Mouse (Mus musculus) hindlimb bud, embryonic 11.5 days (tissue): ENCODE results near the gene Slc38a3.

Experiments
- DNase-seq: peaks from one replicate; pipeline ENCODE4 v3.0.0-alpha.2; 2012; ENCODE audit warnings: low read depth, low spot score; ENCODE audit errors: extremely low spot score

Slc38a3 gene

DNA sequence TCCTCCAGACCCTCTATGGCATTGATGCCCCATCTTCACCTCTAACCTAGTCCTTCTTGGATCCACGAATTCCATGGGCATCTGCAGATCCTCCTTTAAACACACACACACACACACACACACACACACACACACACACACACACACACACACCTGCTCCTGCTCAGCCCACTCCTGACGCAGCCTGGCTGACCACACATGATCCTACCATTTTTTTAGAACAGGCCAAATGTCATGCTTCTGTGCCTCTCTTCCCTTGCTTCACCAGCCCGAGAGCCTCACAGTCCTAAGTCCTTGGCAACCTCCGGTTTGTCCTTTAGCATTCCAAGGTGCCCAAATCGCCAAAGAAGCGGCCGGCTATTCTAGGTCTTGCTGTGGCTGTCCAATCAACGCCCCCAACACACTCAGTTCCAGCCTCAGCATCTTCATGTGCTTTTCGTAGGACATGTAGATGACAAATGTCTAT lies at the start of gene Slc38a3:
Gene Slc38a3 (minus strand): TSS at position 51 of the 466 bp plus-strand sequence.
- no peak for DNase-seq

DNA sequence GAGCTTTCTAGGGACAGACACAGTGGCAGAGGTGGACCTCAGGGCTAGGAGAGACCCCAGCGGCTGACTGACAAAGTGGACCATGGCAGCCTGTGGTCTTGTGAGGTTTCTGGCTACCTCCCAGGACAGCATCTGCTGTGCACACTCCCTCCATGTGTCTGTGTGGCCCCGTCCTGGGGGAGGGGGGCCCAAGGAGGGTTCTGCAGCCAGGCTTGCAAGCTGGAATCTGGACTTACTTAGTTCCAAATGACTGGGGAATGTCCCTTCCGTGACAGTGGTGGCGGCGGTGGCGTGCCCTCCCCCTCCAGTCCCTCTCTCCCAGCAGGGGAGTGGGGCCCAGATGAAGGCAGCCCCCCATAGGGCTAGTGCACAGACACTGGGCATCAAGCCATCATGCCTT lies 47.6 kb upstream of the Slc38a3 start:
- no peak for DNase-seq

DNA sequence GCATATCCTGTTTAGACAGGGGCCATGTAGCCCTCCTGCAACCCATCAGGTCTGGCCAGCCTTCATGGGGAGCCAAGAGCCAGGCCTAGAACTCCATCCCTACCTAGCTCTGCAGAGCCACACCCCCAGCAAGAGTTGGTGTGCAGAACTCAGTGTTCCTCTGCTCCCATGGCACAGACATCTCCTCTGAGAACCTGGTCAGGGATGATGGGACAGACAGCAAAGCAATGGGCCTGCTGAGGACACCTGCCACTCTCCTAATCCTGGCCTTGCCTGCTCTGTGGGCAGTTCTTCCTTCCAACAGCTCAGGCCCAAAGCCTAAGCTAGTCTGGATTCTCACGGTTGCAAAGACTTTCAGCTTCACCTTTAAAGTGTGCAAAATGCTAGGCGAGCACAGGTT lies 46.3 kb upstream of the Slc38a3 start:
- DNase-seq, result no peak

DNA sequence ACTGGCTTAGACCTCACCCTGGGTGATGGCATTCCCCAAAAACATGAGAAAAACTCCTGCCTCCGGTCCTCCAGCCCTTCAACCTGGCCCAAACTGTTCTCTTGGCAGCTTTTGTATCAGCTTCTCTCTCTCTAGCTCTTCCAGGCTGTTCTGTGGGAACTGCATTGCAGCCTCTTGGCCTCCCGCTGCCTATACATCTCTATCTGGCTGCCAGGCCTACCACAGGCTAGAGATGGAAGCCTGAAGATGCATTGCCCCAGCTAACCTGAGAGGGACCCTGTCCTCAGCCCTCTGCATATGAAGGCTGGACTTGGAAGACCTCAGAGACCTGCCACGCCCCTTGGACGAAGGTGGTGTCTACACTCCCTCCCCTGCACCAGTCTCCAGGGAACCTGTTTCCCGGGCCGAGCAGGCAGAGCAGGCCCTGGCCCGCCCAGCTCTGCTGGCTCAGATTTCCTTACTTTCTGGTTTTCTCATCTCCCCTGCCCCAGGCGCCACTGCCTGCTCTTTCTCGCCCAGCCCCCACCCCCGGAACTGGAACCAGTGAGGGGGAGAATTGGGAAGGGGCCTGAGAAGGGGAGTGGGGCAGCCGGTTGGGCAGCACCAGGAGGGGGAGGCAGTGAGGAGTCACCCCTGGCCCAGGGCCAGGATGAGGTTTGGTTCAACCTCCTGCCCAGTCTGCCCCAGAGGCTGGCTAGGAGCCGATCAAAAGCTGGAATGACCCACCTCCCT lies 45.1 kb upstream of the Slc38a3 start:
- no peak for DNase-seq

DNA sequence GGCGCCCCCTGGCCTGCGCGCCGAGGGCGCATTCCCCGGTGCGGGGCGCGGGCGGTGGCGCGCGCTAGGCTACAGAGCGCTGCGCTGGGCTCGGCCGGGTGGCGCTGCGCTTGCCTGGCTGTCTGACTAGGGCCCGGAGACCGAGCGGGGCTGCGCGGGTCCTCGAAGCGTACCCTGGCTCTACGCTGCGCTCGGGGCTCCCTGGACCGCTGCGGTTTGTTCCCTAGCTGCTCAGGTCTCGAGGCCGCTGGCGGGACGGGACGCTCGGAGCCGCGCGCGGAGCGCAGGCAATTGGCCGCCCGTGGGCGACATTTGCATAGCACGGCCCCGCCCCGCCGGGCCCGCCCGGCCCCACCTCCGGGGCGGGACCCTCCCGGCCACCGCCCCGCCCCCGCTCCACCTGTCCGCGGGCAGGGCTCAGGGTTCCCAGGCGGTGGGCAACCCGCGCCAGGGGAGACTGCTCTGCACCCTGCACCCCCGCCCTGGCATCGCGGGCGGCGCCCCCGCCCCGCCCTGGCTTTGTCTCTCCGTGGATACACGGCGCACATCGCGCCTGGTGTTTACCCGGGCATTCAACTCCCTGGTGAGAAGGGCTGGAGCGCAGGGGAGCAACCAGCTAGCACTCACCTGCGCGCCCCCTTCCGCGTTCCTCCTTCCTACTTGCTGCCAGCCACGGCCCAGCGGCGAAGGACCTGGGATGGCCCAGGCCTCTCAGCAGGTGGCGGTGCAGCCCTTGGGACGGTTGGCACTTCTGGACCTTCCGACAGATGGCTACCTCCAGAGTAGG lies 40.6 kb upstream of the Slc38a3 start, which contains the start of gene Sema3f:
Gene Sema3f (minus strand): TSS at position 779 of the 787 bp plus-strand sequence.
- no peak for DNase-seq

DNA sequence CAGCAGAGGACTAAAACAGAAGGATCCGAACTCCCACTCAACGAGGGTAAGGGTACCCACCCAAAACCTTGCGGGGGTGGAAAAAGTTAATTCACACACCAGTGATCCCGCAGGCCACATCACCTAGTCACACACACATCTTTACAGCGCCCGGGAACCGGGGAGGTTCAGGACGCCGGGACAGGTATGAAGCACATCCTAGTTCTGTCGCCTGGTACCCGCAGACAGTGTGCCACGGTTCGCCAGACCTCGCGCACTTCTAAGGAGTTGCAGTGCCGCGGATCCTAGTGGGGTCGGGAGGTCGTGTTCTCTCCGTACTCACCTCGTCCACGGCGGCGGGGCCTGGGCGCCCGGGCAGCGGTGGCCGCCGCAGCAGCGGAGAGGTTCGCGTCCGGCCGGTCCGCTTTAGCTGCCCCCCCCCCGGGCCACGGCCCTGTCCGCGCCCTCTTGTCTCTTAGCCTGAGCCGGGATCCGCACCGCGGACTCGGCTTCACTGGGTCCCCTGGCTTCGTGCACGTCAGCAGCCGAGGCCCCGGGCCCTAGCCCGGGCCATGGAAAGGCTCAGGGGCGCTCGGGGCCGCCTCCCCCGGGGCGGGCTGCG lies 39.9 kb upstream of the Slc38a3 start:
- DNase-seq, result no peak

DNA sequence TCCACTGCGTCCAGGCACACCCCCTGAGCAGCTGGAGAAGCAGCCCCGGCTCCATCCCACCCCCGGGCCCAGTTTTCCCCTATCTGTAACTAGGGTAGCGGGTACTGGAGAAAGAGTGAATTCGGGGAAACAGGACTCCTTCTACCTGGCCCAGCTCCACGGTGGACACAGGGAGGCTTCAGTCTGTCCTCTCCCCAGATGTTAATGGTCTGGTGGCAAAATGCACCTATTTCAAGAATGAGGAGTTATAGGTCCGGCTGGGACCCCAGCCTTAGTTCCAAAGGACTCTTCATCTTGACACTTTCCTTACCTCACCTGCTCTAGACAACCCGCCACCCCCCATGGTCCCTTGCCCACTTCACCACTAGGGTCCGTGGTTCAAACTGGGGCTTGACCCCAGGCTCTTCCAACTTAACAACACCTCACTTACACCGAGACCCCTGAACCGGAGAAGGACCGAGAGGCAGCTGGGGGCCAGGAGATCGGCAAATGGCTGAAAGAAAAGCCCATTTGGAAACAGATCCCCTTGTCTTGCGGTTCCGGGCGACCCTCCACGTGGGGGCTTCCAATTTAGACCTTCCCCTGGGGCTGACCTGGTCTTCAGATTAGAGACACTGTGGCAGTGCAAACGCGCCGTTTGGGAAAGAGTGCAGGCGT lies 39.2 kb upstream of the Slc38a3 start:
- no peak for DNase-seq

DNA sequence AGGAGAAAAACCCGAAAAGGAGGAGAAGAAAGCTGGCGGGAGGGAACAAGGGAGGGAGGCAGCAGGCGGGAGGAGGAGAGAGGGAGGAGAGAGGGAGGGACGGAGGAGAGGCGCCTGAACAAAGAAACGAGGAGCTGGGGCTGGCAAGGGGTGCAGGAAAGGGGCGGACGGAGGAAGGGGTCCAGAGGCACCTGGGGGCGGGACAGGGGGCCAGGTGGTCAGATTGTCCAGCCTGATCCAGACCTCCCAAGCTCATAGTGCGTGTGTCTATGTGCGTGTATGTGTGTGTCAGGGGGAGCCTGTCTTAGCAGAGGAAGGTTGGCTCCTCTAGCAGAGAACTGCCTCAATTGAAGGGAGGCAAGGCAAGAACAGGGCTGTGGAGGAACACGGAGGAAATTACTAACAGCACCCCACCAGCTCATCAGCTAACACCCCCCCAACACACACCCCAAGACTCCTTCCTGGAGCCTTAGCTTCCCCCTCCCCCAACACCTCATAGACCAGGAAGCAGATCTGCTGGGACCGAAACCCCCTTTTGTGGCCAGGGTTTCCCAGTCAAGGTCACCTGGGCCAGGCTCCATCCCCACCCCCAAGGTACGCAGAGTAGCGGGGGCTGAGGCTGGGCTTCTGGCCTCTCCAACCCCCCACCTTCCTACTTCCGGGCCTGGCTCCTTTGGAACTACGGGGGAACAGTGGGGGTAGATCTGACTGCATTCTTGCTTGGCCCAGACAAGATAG lies 38.5 kb upstream of the Slc38a3 start:
- DNase-seq, result no peak

DNA sequence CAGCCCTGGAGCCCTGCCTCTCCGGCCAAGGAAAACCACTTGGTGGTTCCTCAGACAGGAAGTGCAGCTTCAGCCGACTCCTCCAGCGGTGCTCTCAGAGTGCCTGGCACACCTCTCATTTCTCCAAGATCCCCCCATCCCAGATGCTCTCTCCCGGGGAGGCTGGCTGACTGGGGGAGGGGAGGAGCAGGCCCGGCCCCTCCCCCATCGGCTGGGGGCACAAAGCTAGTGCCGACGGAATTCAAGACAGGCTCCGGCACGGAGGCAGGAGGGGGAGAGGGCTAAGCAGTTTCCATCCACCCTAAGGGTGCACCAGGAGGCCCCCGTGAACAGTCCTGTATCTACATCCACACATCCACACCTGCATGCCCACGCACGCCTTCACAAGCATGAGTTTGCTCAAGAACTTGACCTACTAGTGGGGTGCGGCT lies 37.5 kb upstream of the Slc38a3 start:
- no peak for DNase-seq

DNA sequence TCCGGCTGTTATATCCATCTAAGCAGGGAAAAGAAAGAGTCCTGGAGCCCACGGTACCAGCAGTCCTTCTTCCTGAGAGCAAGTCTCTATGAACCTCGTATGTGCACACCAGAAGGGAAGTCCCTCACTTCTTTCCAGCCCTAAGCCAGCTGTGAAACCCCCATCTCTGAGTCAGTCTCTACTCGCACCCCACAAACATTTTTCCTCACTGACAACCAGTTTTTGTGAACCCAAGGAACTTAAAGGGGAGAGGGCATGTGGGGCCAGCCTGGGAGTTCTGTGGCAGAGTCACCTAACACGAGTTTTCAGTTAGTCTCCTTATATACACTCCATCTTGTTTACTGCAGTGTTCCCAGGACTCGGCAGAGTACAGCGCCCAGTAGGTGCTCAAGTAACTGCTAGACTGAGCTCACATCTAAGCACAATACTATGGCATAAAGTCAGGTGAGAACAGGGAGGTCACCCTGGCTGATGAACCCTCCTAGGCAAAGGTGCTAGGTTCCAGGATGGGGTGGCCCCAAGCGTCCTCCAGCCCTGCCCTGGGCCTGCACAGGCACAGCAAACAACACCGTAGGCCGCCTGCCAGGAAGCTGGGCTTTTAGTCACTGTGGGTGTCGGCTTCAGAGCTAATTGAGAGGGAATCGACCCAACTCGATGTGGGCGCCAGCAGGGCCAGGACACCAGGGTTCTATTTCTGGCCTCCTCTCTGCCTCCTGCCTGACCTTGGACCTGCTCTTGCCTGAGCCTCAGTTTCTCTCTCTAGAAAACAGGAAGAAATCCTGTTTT lies 34.2 kb upstream of the Slc38a3 start:
- no peak for DNase-seq

DNA sequence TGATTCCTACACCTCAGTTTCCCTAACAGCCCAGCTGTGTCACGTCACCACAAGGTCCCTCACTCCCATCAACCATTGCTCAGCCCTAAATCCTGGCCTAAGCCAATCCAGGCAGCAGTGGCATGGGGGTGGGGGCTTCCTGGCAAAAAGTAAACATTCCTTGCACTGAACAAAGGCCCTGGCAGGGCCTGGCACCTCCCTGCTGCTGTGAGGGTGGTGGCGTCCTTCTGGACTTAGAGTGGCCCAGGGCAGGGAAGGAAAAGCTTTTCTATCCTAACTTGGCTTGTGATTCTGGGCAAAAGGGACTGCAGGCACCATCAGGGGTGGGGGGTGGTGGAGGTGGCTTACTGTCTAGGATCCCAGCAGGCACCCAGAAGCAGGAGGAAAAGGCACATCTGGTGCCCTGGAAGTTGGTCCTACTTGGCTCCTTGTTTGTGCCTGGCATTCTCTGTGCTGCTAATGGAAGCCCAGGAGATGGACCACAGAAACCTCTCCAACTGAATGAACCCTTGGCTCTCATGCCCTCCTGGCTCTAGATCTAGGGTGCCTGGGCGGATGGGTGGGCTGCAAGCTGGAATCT lies 33.4 kb upstream of the Slc38a3 start:
- DNase-seq, result no peak

DNA sequence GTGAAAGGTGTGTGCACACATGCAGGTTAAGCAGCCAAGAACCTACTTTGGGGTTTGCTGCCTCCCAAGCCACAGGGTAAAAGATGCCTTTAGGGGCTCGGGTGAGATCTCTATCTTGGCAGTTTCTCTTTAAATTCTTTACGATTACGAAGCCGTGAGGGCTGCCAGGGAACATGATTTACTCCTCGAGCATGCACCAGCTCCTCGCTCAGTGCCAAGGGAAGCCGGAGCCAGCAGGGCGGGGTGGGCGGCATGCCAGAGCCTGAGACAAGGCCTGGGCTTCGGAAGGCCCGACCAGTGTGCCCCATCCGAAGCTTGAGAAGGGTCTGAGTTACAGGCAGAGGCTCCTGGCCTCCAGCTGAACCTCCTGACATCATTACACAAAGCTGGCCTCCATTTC lies 32.3 kb upstream of the Slc38a3 start:
- DNase-seq, result no peak

DNA sequence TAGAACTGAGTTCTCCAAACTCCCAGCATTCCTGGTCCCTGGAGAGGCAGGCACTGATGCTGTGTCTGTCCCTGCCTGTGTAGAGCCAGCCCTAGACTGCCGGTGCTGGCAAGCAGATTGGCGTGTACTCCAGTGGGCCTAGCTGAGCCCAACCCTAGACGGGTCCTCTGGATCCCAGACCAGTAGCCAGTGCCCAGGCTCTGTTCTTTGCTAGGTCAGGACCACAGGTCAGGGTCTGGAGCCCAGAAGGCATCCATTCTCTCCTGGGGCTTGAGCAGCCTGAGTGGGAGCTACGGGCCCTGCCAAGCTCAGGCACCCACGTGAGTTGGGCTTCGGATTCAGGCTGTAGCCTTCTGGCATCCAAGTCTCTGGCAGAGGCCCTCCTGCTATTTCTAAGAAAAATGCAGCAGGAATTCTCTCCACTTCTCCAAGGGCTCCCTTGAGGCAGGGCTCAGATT lies 30.8 kb upstream of the Slc38a3 start:
- no peak for DNase-seq

DNA sequence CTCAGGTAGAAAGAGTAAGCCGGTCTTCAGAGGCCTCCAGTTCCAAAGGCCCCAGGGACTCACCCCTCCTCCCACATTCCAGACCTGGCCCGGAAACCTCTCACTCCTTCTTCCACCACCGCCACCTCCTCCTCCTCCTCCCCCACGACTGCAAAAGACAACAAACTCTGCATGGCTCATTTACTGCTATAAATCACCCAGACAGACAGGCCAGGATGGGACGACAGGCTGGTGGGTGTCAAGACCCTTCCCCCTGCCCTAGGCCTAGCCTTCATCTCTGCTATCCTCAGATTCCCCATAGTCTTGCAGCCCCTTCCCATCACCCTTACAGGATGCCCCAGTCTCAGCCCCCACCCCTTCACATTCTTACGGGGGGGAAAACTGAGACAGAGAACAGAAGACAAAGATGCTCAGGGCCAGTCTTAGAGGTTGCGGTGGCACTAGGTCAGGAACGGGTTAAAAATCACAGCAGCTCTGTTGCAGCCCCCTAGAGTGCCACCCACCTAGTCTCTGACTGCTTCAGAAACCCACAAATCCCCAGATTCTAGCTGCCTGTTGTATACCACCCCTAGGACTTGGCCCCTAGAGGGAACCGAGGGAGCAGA lies 30.1 kb upstream of the Slc38a3 start:
- no peak for DNase-seq

DNA sequence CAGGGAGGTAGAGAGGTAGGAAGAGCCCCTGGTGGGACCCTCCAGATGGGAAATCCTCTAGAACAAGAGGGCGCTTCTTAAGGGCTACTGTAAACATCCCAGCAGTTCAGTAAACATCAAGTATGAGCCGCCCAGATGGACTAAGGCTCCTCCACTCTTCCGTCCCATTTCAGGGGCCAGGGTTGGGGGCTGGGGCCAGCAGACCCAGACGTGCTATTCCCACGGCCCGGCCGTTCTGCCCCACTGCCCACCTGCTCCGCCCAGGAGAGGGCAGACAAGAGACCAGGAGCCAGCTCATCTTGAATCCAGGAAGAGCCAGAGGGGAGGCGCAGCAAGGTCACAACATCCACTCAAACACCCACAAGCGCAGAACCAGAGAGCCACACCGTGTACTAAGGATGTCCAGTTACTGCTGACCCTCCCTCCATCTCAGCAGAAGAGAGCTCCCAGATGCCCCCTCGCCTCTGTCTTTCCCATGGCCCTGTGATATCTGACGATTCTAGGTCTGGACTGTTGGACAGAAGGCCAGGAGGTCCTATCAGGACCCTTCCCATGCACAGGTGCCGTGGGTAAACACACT lies 29.4 kb upstream of the Slc38a3 start:
- no peak for DNase-seq

DNA sequence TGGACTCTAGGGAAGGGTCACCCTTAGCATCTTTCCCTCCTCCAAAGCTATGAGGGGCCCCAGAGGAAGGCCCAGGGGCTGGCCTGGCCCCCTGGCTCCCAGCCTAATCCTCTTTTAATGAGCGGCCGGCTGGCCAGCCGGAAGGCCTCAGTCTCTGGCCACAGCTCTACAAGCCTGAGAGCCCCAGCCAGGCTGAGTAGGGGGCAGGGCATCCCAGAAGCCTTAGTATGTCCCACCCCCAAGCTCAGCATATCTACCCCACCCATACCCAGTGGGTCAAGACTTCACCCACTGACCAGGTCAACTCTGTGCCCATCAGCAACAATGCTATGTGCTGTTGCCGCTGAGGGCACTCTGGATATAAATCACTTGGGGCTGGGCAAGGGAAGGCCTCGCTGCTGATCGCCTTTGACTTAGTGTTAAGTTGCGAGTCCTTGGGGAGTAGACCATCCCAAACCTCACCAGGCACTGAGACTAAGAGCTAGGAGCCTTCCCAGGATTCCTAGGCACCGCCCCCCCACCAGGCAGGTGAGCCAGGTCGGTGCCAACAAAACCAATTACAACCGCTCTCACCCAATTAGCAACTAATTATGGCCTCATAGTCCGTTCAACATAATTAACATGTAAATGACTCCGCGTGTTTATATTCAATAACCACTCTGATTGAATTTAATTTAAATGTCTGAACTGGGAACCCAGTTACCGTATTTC lies 28.6 kb upstream of the Slc38a3 start:
- no peak for DNase-seq

DNA sequence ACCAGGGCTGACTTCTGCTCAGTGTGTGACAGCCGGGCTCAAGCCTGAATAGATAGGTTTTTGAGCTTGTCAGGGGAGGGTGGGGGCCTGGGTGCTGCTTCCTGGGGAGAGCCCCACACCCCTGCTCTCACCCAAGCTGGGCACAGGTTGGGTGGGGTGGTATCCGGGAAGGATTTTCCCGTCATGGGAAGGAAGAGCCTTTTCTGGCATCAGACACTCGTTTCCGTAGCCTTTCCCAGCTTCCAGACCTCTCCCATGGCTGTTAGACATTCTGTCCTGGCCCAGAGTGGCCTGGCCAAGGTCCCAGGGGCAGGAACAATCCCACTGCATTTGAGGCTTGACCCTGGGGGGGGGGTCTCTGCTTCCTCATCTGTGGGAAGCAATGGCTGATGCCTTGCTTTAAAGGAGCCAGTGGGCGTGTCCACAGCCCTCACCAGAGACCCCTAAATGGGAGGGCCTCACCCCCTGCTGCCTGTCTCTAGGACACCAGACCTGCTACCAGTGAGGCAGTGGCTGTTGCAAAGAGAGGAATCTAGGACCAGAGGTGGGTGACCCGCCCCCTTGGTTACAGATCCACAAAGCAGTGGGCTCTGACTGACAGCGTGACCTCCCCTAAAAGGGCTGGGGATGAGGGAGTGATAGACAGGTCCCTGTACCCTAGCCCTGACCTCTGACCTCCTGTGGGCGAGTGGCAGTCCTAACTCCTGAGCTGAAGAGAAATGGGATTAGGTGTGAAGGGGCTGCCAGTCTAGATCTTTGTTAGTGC lies 27.7 kb upstream of the Slc38a3 start:
- no peak for DNase-seq
